Mouse (Mus musculus) kidney, embryonic 16.5 days (tissue): ENCODE measurements around the gene Ppfia3. TPM values are rescaled to one million over a fixed set of nuclear protein-coding genes. Genes with fewer than 3 reads are reported as not detected.

ENCODE experiments used
- ATAC-seq: fragments of 200-750 bp; cut with Nextera tagmentation; 2 replicates; pipeline ENCODE4 v1.8.0; 2017; ENCODE audit warnings: moderate TSS enrichment; ENCODE audit not compliant: low FRiP score, low TSS enrichment
- H3K27ac ChIP-seq: fragments of 300-500 bp; sonication (generic); 2 replicates; pipeline ENCODE4 v1.5.1; 2014; ENCODE audit warnings: low read length
- H3K27me3 ChIP-seq: fragments of 300-500 bp; sonication (generic); 2 replicates; pipeline ENCODE4 v1.6.1; 2014; ENCODE audit warnings: low read length, control low read depth, mixed read lengths; ENCODE audit not compliant: insufficient read depth
- H3K36me3 ChIP-seq: fragments of 300-500 bp; sonication (generic); 2 replicates; pipeline ENCODE4 v1.6.1; 2014; ENCODE audit warnings: low read length, control low read depth, mixed read lengths; ENCODE audit not compliant: insufficient read depth
- H3K4me1 ChIP-seq: fragments of 300-500 bp; sonication (generic); 2 replicates; pipeline ENCODE4 v1.6.1; 2014; ENCODE audit warnings: low read length, control low read depth, mixed read lengths; ENCODE audit not compliant: insufficient read depth
- H3K4me2 ChIP-seq: fragments of 300-500 bp; sonication (generic); replicated peaks from 2 replicates; pipeline ENCODE4 v1.6.1; 2014; ENCODE audit warnings: low read depth, low read length
- H3K4me3 ChIP-seq: fragments of 300-500 bp; sonication (generic); 2 replicates; pipeline ENCODE4 v1.5.1; 2014; ENCODE audit warnings: mild to moderate bottlenecking, low read length
- H3K9ac ChIP-seq: fragments of 300-500 bp; sonication (generic); replicated peaks from 2 replicates; pipeline ENCODE4 v1.6.1; 2014; ENCODE audit warnings: low read length
- H3K9me3 ChIP-seq: fragments of 300-500 bp; sonication (generic); 2 replicates; pipeline ENCODE4 v1.6.1; 2016; ENCODE audit warnings: low read length, control low read depth
- WGBS: fragments of 180-500 bp; shearing (Covaris S2); extraction: QIAGEN DNeasy Blood & Tissue Kit; methylation state at CpG from one replicate; pipeline ENCODE4 v1.1.7; 2014; 5-methylcytosine and 5-hydroxymethylcytosine counted together
- polyA plus RNA-seq: library from polyadenylated mRNA; unstranded; fragments of >200 nt; fragmentation: Nextera tagmentation; extraction: Ambion mirVana; gene quantifications from 2 replicates; pipeline ENCODE4 v1.2.1, GENCODE M21; 2015

Gene Ppfia3
- polyA plus RNA-seq, 1 experiment from 2014 or later, result 5.1 TPM

DNA sequence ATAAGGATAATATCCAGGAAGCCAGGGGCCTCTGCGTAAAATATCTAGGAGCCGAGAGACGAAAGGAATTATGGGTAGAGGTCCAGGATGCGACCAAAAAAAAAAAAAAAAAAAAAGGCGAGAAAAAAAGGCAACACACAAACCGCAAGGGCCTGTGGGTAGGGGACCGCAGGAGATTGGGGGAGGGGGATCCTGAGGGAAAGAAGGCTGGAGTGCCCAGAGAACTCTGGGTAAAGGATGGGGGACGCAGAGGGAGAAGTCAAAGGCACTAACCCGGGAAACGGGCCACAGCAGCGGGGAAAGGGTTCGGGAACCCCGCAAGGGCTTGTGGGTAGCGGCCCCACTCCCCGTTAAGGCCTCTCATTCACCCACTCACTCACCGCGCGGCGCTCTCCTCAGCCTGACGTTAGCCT lies 28.3 kb upstream of the Ppfia3 start:
- Histone ChIP-seq H3K9ac (peak overlapping the region; percentile 97), H3K4me1 (peaks cover 18% of the 10 kb centered on the region), H3K27ac (peak overlapping the region; percentile 98), H3K9me3 (no peaks in the 10 kb centered on the region), H3K36me3 (peaks cover 23% of the 10 kb centered on the region), H3K27me3 (no peaks in the 10 kb centered on the region), H3K4me2 (peak overlapping the region; percentile 99), H3K4me3 (peak overlapping the region; percentile 88)
- peak; percentile 81 for ATAC-seq
- WGBS, result 0% methylated on average over 18 of the region's 20 CpGs

GRCm38 (mm10) chr7:45386077-45386476 lies 19.3 kb upstream of the Ppfia3 start:
- Histone ChIP-seq H3K9me3 (no peaks in the 10 kb centered on the region), H3K4me1 (no peaks in the 10 kb centered on the region), H3K9ac (no peak overlapping the region), H3K4me3 (no peak overlapping the region), H3K27me3 (no peaks in the 10 kb centered on the region), H3K36me3 (peaks cover 95% of the 10 kb centered on the region), H3K27ac (no peak overlapping the region), H3K4me2 (no peak overlapping the region)
- ATAC-seq, result no peak
- 82% methylated on average over 3 of the region's 3 CpGs for WGBS

DNA sequence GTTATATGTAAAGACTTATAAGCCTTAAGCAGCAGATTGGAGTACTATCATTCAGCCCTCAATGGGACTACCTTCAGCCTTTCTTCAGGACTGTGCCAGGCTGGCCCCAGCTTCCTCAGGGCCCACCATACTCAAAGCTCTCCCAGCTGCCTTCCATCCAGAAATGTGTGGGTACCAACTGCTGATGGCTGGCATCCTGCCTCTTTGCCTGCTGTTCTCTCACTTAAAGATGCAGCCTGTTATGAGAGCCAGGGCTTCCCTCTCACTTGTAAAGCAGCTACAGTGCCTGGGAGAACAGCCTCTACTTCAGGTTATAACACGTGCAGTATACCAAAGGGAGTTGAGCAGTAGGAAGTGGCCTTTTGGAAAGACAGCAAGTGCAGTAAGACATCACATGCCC lies 9.2 kb upstream of the Ppfia3 start:
- H3K27ac ChIP-seq, result no peak overlapping the region
- 90% methylated on average over 1 of the region's 1 CpGs for WGBS
- H3K4me1 ChIP-seq, result 0 out of 2 replicates have a peak, but pooled peaks cover under 1% of the 10 kb centered on the region
- H3K4me2 ChIP-seq, result no peak overlapping the region
- H3K9me3 ChIP-seq, result no peaks in the 10 kb centered on the region
- H3K9ac ChIP-seq, result no peak overlapping the region
- H3K27me3 ChIP-seq, result no peaks in the 10 kb centered on the region
- no peak overlapping the region for H3K4me3 ChIP-seq
- peaks cover 67% of the 10 kb centered on the region for H3K36me3 ChIP-seq
- ATAC-seq, result no peak

- Histone ChIP-seq H3K27me3 (peaks cover 3% of the 10 kb centered on the region), H3K36me3 (peaks cover 54% of the 10 kb centered on the region), H3K4me3 (no peak overlapping the region), H3K27ac (no peak overlapping the region), H3K9me3 (no peaks in the 10 kb centered on the region), H3K4me2 (no peak overlapping the region), H3K4me1 (peaks cover 11% of the 10 kb centered on the region; the same call in 1 of the 2 replicates), H3K9ac (no peak overlapping the region)
- ATAC-seq, result no peak
- 91% methylated on average over 8 of the region's 8 CpGs for WGBS
Observed at GRCm38 (mm10) chr7:45374620-45375019, 7.8 kb upstream of the Ppfia3 start.

DNA sequence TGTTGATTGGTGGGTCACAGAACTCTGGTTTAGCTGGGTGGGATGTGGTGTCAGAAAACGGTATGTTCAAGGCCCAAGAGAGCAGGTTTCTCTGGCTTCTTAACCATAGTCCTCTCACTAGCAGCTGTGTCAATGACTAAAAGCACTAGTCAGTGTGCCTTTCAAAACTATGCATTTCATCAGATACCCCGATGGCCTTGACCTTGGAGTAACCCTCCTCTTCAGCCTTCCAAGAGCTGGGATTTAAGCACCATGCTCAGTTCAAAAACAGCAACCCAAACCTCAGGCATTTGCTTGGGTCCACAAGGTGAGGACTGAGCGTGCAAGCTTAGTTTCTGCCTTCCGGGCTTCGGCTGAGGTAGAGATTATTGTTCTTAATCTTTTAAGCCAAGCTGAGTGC lies 5.6 kb upstream of the Ppfia3 start:
- no peak overlapping the region for H3K4me3 ChIP-seq
- H3K4me2 ChIP-seq, result no peak overlapping the region
- H3K27ac ChIP-seq, result no peak overlapping the region
- no peaks in the 10 kb centered on the region for H3K9me3 ChIP-seq
- peaks cover 20% of the 10 kb centered on the region for H3K4me1 ChIP-seq
- H3K9ac ChIP-seq, result no peak overlapping the region
- peaks cover 16% of the 10 kb centered on the region for H3K27me3 ChIP-seq
- peaks cover 31% of the 10 kb centered on the region for H3K36me3 ChIP-seq
- WGBS, result 83% methylated on average over 5 of the region's 5 CpGs
- no peak for ATAC-seq

DNA sequence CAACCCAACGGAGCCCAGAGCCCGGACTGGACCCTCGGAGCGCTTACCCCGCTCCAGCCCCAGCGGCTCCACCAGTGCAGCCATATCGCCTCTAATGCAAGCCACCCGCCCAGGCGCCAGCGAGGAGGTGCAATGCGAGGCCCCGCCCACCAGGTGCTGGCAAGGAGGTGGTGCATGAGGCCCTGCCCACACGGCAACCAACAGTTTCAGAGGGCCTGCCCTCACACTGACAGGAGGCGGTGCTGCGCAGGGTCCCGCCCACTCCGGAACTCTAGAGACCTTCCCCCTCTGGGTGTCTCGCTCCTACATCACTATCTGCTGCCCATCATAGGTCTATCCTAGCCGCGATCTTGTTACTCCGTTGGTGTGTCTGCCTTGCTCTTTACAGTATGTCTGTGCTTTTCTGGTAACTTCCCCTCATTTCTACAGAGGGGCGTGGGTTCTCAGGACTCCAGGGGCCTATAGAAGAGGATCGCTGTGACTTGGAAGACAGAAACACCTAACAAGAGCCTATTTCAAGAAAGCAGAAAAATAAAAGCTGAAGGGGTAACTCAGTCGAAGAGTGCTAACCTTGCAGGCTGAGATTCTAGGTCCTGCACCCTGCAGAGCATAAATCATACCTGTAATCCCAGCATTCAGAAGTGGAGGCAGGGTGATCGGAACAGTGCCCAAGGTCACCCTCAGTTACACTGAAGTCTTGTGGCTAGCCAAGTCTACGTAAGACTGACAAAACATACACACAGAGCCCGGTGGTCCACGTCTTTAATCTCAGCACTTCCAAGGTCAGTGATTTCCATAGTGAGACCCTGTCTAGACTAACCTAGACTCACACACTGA lies 3.9 kb upstream of the Ppfia3 start, which contains the start of gene Lin7b:
Gene Lin7b (minus strand): TSS at position 109 of the 837 bp plus-strand sequence.
- peak within 1 kb of the TSS; percentile 96 for H3K4me2 ChIP-seq
- ATAC-seq, result peak; percentile 79
- 7% methylated on average over 27 of the region's 28 CpGs for WGBS
- peak within 1 kb of the TSS; percentile 22 for H3K9ac ChIP-seq
- no peaks in the 10 kb centered on the region for H3K9me3 ChIP-seq
- peak within 1 kb of the TSS; percentile 59 for H3K4me3 ChIP-seq
- H3K36me3 ChIP-seq, result peaks cover 15% of the 10 kb centered on the region
- H3K27me3 ChIP-seq, result peaks cover 24% of the 10 kb centered on the region
- H3K27ac ChIP-seq, result no peak within 1 kb of the TSS
- H3K4me1 ChIP-seq, result peaks cover 28% of the 10 kb centered on the region

DNA sequence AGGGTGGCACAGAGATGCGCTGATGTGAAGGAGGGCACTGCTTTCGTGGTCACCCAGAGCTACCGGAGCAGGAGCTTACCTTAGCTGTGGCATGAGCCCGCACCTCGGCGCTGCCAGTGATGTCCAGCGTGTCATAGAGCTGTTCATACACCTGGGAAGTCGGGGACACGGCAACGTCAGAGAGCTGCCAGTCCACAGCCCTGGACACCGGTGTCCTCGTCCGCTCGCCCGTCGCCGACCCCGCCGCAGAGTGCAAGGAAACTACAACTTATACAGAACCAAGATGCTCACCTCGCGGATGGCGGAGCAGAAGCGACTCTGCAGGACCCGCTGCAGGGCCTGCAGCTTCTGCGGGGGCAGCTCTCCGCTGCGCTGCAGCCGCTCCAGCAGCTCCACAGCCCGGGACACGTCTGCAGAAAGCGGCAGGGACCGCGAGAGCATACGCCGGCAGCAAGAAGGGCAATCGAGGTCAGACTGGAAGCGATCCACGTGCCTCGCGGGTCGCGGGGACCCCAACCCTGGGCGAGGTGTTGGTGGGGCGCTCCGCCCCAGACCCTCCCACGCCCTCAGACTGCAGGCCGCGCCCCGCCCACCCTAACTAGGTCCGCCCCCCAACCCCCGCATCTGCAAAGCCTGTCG lies 3.1 kb upstream of the Ppfia3 start:
- Histone ChIP-seq H3K4me1 (peaks cover 28% of the 10 kb centered on the region), H3K4me3 (peak overlapping the region; percentile 59), H3K27me3 (peaks cover 32% of the 10 kb centered on the region), H3K9ac (peak overlapping the region; percentile 22), H3K27ac (no peak overlapping the region), H3K4me2 (peak overlapping the region; percentile 96), H3K36me3 (peaks cover 9% of the 10 kb centered on the region), H3K9me3 (no peaks in the 10 kb centered on the region)
- 6% methylated on average over 52 of the region's 52 CpGs for WGBS
- peak; percentile 0; the same call in 1 of the 2 replicates for ATAC-seq

DNA sequence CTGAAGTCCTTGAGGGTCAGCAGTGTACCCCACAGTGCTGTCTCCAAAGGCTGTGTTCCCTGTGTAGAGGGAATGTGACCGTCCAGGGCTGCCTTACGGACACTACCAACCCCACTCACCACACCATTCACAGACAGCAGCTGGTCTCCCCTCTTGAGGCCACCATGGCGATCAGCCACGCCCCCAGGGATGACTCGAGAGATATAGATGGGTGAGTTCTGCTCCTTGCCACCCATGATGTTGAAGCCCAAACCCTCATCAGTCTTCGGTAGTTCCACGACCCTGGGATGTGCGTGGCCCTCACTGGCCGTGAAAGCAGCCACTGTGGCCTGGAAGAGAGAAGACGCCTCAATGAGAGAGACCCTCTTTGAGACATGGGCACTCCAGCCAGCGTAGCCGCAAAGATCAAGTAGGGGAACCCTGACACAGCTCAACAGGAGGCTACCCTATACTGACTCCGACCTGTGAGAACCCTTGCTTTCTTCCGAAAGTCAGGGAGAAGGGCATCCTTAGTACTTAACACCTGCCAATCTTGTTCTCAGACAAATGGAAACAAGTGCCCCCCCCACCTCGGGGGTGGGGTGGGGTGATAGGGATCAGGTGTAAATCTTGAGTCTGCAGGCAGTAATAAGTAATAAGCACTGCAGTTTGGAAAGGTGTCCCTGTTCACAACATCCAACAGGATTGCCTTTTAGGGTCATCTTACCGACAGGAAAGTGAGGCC lies 2.4 kb upstream of the Ppfia3 start:
- Histone ChIP-seq H3K9me3 (no peaks in the 10 kb centered on the region), H3K4me3 (no peak overlapping the region), H3K27ac (no peak overlapping the region), H3K9ac (no peak overlapping the region), H3K27me3 (peaks cover 38% of the 10 kb centered on the region), H3K4me1 (peaks cover 28% of the 10 kb centered on the region), H3K4me2 (0 out of 2 replicates have a peak overlapping the region, but pooled peaks have one; percentile 96), H3K36me3 (peaks cover 8% of the 10 kb centered on the region)
- no peak for ATAC-seq
- WGBS, result 73% methylated on average over 16 of the region's 16 CpGs

DNA sequence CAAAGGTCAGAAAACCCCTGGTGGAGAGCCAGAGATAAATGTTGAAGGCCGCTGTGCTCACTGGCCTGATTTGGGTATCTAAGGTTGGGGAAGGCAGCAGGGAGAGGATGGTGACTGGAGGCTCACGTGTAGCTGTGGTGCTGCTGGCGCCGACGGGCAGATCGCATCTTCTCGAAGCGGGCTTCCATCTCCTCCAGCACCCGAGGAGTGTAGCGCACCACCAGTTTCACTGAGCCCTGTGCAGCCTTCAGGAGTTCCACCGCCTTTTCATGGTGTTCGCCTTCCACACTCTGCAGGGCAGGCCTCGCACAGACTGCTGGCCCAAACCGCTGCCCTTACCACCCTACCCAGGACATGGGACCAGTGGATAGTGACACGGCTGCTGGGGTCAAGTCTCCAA lies 1.4 kb upstream of the Ppfia3 start:
- H3K27ac ChIP-seq, result no peak overlapping the region
- no peaks in the 10 kb centered on the region for H3K9me3 ChIP-seq
- H3K4me2 ChIP-seq, result peak overlapping the region; percentile 98; the same call in 1 of the 2 replicates
- 85% methylated on average over 15 of the region's 15 CpGs for WGBS
- peaks cover 48% of the 10 kb centered on the region for H3K27me3 ChIP-seq
- H3K4me1 ChIP-seq, result peaks cover 28% of the 10 kb centered on the region
- no peak overlapping the region for H3K9ac ChIP-seq
- H3K4me3 ChIP-seq, result no peak overlapping the region
- no peaks in the 10 kb centered on the region; the same call in 1 of the 2 replicates for H3K36me3 ChIP-seq
- no peak for ATAC-seq
